Mouse (Mus musculus): ENCODE measurements around the gene Il1r2. TPM values are rescaled to one million over a fixed set of nuclear protein-coding genes. Genes with fewer than 3 reads are reported as not detected.

The Il1r2 gene
- polyA plus RNA-seq, 1 experiment, result 0.10 TPM

- Histone ChIP-seq H3K36me3 (ENCODE audit: control insufficient read depth, insufficient read depth) (no peaks in the 10 kb centered on the region), H3ac (ENCODE audit: control insufficient read depth, insufficient read length) (no peak overlapping the region), H3K4me2 (ENCODE audit: low read depth) (no peak overlapping the region), H3K79me2 (ENCODE audit: control insufficient read depth, insufficient read depth) (no peaks in the 10 kb centered on the region), H3K4me3 (no peak overlapping the region), H3K27me3 (ENCODE audit: control insufficient read depth, insufficient read depth, insufficient read length) (no peaks in the 10 kb centered on the region)
- TF ChIP-seq CEBPB (IDR thresholded peaks at IDR 0.05; ENCODE audit: insufficient read depth, poor library complexity, severe bottlenecking) (no peak), TCF3 (IDR thresholded peaks at IDR 0.05; ENCODE audit: insufficient read length, low read depth) (no peak), USF1 (IDR thresholded peaks at IDR 0.05; ENCODE audit: low read depth) (no peak), MAX (IDR thresholded peaks at IDR 0.05; ENCODE audit: low read depth) (no peak), E2F4 (IDR thresholded peaks at IDR 0.05; ENCODE audit: insufficient read depth) (no peak), MYOG (IDR thresholded peaks at IDR 0.05; ENCODE audit: control insufficient read depth in 1 of 3, insufficient read depth in 1 of 3, insufficient read length in 2 of 3, low read depth in 2 of 3) (no peak), SRF (IDR thresholded peaks at IDR 0.05; ENCODE audit: control insufficient read depth, insufficient read length, low read depth) (no peak), POLR2A (IDR thresholded peaks at IDR 0.05; ENCODE audit: insufficient read length, low read depth) (no peak), POLR2AphosphoS2 (IDR thresholded peaks at IDR 0.05; ENCODE audit: insufficient read length, low read depth) (no peak), TCF12 (IDR thresholded peaks at IDR 0.05; ENCODE audit: insufficient read depth, poor library complexity, severe bottlenecking) (no peak), REST (IDR thresholded peaks at IDR 0.05; ENCODE audit: insufficient read depth, insufficient read length) (no peak), MYOD1 (IDR thresholded peaks at IDR 0.05; ENCODE audit: control insufficient read depth in 1 of 3, insufficient read length in 2 of 3, low read depth in 2 of 3) (no peak)
Observed at GRCm38 (mm10) chr1:40058013-40058412, 15.9 kb upstream of the Il1r2 start.

DNA sequence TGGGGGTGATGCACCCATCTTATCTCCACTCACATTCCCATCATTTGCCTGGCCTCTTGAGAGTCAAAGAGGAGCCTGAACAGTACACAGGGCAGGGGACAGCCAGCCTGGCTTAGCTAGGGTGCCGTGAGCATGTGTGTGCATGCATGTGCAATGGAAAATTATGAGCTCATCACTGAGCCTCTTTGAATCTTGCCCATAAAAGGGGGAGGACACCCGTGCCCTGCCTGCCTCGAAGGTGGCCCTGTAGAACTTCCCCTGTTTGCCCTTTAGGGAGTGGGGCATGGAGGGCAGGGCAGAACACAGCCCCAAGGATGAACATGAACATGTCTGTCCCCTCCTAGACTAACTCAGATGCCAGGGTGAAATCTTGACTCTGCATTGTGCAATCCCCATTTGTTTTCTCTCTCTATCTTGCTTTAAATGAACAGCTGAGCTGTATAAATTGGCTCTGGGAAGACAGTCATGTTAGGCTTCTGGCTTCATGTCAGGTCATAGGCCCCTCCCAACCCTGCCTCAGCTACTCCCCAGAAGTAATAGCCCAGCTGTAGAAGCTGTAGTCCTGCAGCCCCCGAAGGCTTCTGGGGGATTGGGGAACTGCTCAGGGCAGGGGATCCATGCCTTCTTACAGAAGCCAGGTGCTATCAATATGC lies 14.6 kb upstream of the Il1r2 start:
- TF ChIP-seq MAX (IDR thresholded peaks at IDR 0.05; ENCODE audit: low read depth), result no peak
- no peak for TF ChIP-seq E2F4 (IDR thresholded peaks at IDR 0.05; ENCODE audit: insufficient read depth)
- no peak for TF ChIP-seq MYOG (IDR thresholded peaks at IDR 0.05; ENCODE audit: control insufficient read depth in 1 of 3, insufficient read depth in 1 of 3, insufficient read length in 2 of 3, low read depth in 2 of 3)
- no peak for TF ChIP-seq MYOD1 (IDR thresholded peaks at IDR 0.05; ENCODE audit: control insufficient read depth in 1 of 3, insufficient read length in 2 of 3, low read depth in 2 of 3)
- peak; percentile 40; the same call in 1 of the 2 replicates for TF ChIP-seq CEBPB (IDR thresholded peaks at IDR 0.05; ENCODE audit: insufficient read depth, poor library complexity, severe bottlenecking)
- no peak for TF ChIP-seq POLR2AphosphoS2 (IDR thresholded peaks at IDR 0.05; ENCODE audit: insufficient read length, low read depth)
- TF ChIP-seq USF1 (IDR thresholded peaks at IDR 0.05; ENCODE audit: low read depth), result no peak
- no peak for TF ChIP-seq TCF12 (IDR thresholded peaks at IDR 0.05; ENCODE audit: insufficient read depth, poor library complexity, severe bottlenecking)
- H3K27me3 ChIP-seq (ENCODE audit: control insufficient read depth, insufficient read depth, insufficient read length), result no peaks in the 10 kb centered on the region
- no peak overlapping the region for H3ac ChIP-seq (ENCODE audit: control insufficient read depth, insufficient read length)
- no peaks in the 10 kb centered on the region for H3K79me2 ChIP-seq (ENCODE audit: control insufficient read depth, insufficient read depth)
- H3K4me3 ChIP-seq, result no peak overlapping the region
- no peak overlapping the region for H3K4me2 ChIP-seq (ENCODE audit: low read depth)
- no peaks in the 10 kb centered on the region for H3K36me3 ChIP-seq (ENCODE audit: control insufficient read depth, insufficient read depth)

- Histone ChIP-seq H3K79me2 (ENCODE audit: control insufficient read depth, insufficient read depth) (no peaks in the 10 kb centered on the region), H3K4me2 (ENCODE audit: low read depth) (no peak overlapping the region), H3K36me3 (ENCODE audit: control insufficient read depth, insufficient read depth) (no peaks in the 10 kb centered on the region), H3K4me3 (no peak overlapping the region), H3K27me3 (ENCODE audit: control insufficient read depth, insufficient read depth, insufficient read length) (no peaks in the 10 kb centered on the region), H3ac (ENCODE audit: control insufficient read depth, insufficient read length) (no peak overlapping the region)
- no peak for TF ChIP-seq CEBPB (IDR thresholded peaks at IDR 0.05; ENCODE audit: insufficient read depth, poor library complexity, severe bottlenecking)
- TF ChIP-seq MYOG (IDR thresholded peaks at IDR 0.05; ENCODE audit: control insufficient read depth in 1 of 3, insufficient read depth in 1 of 3, insufficient read length in 2 of 3, low read depth in 2 of 3), result peak in 1 of 3 experiments; percentile 10
Observed at GRCm38 (mm10) chr1:40061359-40061758, 12.5 kb upstream of the Il1r2 start.

DNA sequence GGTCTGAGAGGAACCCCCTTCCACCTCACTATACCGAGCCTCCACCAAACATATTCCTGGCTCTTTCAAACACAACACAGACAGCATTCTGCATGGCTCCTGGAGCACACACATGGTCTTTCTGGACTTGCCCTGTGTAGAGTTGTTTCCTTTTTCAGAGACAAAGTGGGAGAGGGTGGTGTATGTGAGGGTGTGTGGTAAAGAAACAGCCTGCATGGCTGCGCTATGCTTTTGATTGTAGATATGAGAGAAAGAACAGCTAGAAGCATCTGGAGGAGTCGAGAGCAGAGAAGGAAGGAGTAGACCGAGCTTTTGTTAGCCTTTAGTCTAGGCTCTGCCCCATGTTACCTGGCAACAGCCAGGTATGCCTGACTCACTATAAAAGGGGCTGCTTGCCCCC lies 10.5 kb upstream of the Il1r2 start:
- Histone ChIP-seq H3K36me3 (ENCODE audit: control insufficient read depth, insufficient read depth) (no peaks in the 10 kb centered on the region), H3K4me3 (no peak overlapping the region), H3K27me3 (ENCODE audit: control insufficient read depth, insufficient read depth, insufficient read length) (no peaks in the 10 kb centered on the region), H3ac (ENCODE audit: control insufficient read depth, insufficient read length) (no peak overlapping the region), H3K4me2 (ENCODE audit: low read depth) (no peak overlapping the region), H3K79me2 (ENCODE audit: control insufficient read depth, insufficient read depth) (no peaks in the 10 kb centered on the region)
- TF ChIP-seq SRF (IDR thresholded peaks at IDR 0.05; ENCODE audit: control insufficient read depth, insufficient read length, low read depth) (no peak), POLR2AphosphoS2 (IDR thresholded peaks at IDR 0.05; ENCODE audit: insufficient read length, low read depth) (no peak), MYOG (IDR thresholded peaks at IDR 0.05; ENCODE audit: control insufficient read depth in 1 of 3, insufficient read depth in 1 of 3, insufficient read length in 2 of 3, low read depth in 2 of 3) (no peak), USF1 (IDR thresholded peaks at IDR 0.05; ENCODE audit: low read depth) (no peak), CEBPB (IDR thresholded peaks at IDR 0.05; ENCODE audit: insufficient read depth, poor library complexity, severe bottlenecking) (no peak), TCF3 (IDR thresholded peaks at IDR 0.05; ENCODE audit: insufficient read length, low read depth) (no peak), E2F4 (IDR thresholded peaks at IDR 0.05; ENCODE audit: insufficient read depth) (no peak), MYOD1 (IDR thresholded peaks at IDR 0.05; ENCODE audit: control insufficient read depth in 1 of 3, insufficient read length in 2 of 3, low read depth in 2 of 3) (no peak), REST (IDR thresholded peaks at IDR 0.05; ENCODE audit: insufficient read depth, insufficient read length) (no peak), MAX (IDR thresholded peaks at IDR 0.05; ENCODE audit: low read depth) (no peak), TCF12 (IDR thresholded peaks at IDR 0.05; ENCODE audit: insufficient read depth, poor library complexity, severe bottlenecking) (no peak)

GRCm38 (mm10) chr1:40064508-40064907 lies 9.4 kb upstream of the Il1r2 start:
- no peaks in the 10 kb centered on the region for H3K79me2 ChIP-seq (ENCODE audit: control insufficient read depth, insufficient read depth)
- H3K4me2 ChIP-seq (ENCODE audit: low read depth), result no peak overlapping the region
- H3ac ChIP-seq (ENCODE audit: control insufficient read depth, insufficient read length), result no peak overlapping the region
- no peak overlapping the region for H3K4me3 ChIP-seq
- H3K36me3 ChIP-seq (ENCODE audit: control insufficient read depth, insufficient read depth), result no peaks in the 10 kb centered on the region
- no peaks in the 10 kb centered on the region for H3K27me3 ChIP-seq (ENCODE audit: control insufficient read depth, insufficient read depth, insufficient read length)
- TF ChIP-seq CEBPB (IDR thresholded peaks at IDR 0.05; ENCODE audit: insufficient read depth, poor library complexity, severe bottlenecking) (no peak), SRF (IDR thresholded peaks at IDR 0.05; ENCODE audit: control insufficient read depth, insufficient read length, low read depth) (no peak), REST (IDR thresholded peaks at IDR 0.05; ENCODE audit: insufficient read depth, insufficient read length) (no peak), TCF12 (IDR thresholded peaks at IDR 0.05; ENCODE audit: insufficient read depth, poor library complexity, severe bottlenecking) (no peak), MAX (IDR thresholded peaks at IDR 0.05; ENCODE audit: low read depth) (no peak), TCF3 (IDR thresholded peaks at IDR 0.05; ENCODE audit: insufficient read length, low read depth) (no peak), POLR2A (IDR thresholded peaks at IDR 0.05; ENCODE audit: insufficient read length, low read depth) (no peak), POLR2AphosphoS2 (IDR thresholded peaks at IDR 0.05; ENCODE audit: insufficient read length, low read depth) (no peak)
